Mouse (Mus musculus) kidney, adult 2 months (tissue): ENCODE measurements around the gene Ypel2. TPM values are rescaled to one million over a fixed set of nuclear protein-coding genes. Genes with fewer than 3 reads are reported as not detected.

Source experiments
- DNase-seq: peaks from one replicate; pipeline ENCODE4 v3.0.0; 2021
- H3K27ac ChIP-seq: fragments of 200-500 bp; 2 replicates; pipeline ENCODE4 v1.5.1; 2012; ENCODE audit warnings: low read depth, low read length, control low read depth, inconsistent platforms; ENCODE audit not compliant: insufficient read depth
- H3K27me3 ChIP-seq: fragments of 200-500 bp; replicated peaks from 2 replicates; pipeline ENCODE4 v1.6.1; 2012; ENCODE audit warnings: mild to moderate bottlenecking, moderate library complexity, low read length, inconsistent platforms; ENCODE audit not compliant: control insufficient read depth, insufficient read depth
- H3K36me3 ChIP-seq: fragments of 200-500 bp; 2 replicates; pipeline ENCODE4 v1.6.1; 2012; ENCODE audit warnings: mild to moderate bottlenecking, moderate library complexity, low read length, inconsistent platforms; ENCODE audit not compliant: control insufficient read depth, insufficient read depth
- H3K4me1 ChIP-seq: fragments of 200-500 bp; 2 replicates; pipeline ENCODE4 v1.6.1; 2011; ENCODE audit warnings: low read length; ENCODE audit not compliant: control insufficient read depth, insufficient read depth
- H3K4me3 ChIP-seq: fragments of 200-500 bp; 2 replicates; pipeline ENCODE4 v1.5.1; 2011; ENCODE audit warnings: mild to moderate bottlenecking, low read depth, low read length, control low read depth; ENCODE audit not compliant: insufficient read depth
- CTCF ChIP-seq: fragments of 200-500 bp; conservative IDR thresholded peaks from 2 replicates; pipeline ENCODE4 v1.5.1; 2011; ENCODE audit warnings: low read depth, mild to moderate bottlenecking, control low read depth, low read length, moderate library complexity, mixed read lengths; ENCODE audit not compliant: insufficient read depth, insufficient read length
- POLR2A ChIP-seq: fragments of 200-500 bp; IDR thresholded peaks from one replicate; pipeline ENCODE4 v1.6.1; 2011; ENCODE audit warnings: low read depth, low read length, control low read depth
- WGBS: fragments of 180-500 bp; shearing (Covaris S2); methylation state at CpG from one replicate; pipeline ENCODE4 v1.1.7; 2018; 5-methylcytosine and 5-hydroxymethylcytosine counted together
- polyA plus RNA-seq: library from polyadenylated mRNA; depleted of rRNA; stranded (reverse); fragments of >200 nt; gene quantifications from 2 replicates; pipeline ENCODE4 v1.2.3, GENCODE M21; 2012

The Ypel2 gene
- polyA plus RNA-seq, 1 experiment = 4.7 TPM

DNA sequence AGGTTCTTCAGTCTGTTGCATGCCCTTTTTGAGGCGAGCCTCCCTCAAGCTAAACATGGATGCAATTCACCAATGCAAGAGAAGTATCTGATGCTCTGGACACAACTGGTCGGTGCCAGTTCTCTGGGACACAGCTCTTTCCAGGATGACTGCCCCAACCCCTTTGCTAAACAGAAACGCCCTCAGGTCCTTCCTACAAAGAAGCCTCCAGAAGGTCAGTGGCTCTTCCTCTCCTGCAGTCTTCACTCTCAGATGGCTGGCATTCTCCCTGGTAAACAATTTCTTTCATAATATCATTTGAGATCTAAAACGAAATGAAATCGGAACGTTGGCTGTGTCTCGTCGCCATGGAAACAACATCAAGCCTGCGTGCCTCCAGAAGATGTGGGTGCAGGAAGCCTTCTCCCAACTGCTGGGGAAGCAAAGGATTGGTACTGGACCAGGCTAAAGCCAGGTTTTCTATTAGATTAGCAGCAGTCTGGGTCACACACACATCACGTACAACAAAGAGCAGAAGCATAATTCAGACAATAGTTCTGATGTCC lies 62.8 kb downstream of the Ypel2 start:
- WGBS = 74% methylated on average over 10 of the region's 10 CpGs
- H3K27me3 ChIP-seq = no peaks in the 10 kb centered on the region
- no peak for TF ChIP-seq CTCF
- H3K4me3 ChIP-seq = no peak overlapping the region
- H3K4me1 ChIP-seq = peaks cover 5% of the 10 kb centered on the region; the same call in 1 of the 2 replicates
- no peak overlapping the region for H3K27ac ChIP-seq
- no peaks in the 10 kb centered on the region for H3K36me3 ChIP-seq
- DNase-seq = no peak

DNA sequence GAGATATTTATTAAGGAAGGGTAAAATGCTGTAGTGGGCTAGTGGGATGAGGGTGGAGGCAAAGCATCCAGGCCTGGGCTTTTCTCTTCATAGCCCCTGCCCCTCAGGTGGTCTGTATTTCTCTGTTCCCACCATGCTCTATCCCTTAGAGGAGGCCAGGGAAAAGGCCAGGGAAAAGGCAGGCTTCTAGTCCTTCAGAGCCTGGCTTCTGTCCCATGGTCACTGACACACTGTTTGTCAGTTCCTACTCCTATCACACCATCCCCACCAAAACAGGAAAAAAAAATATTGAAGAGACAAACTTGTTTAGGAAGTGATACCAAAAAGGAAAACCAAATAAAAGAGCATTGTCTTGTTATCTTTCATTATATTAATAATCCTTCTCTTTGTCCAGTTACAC lies 63.5 kb downstream of the Ypel2 start:
- Histone ChIP-seq H3K36me3 (no peaks in the 10 kb centered on the region), H3K4me3 (no peak overlapping the region), H3K4me1 (peaks cover 5% of the 10 kb centered on the region; the same call in 1 of the 2 replicates), H3K27ac (no peak overlapping the region), H3K27me3 (no peaks in the 10 kb centered on the region)
- TF ChIP-seq CTCF (no peak), POLR2A (no peak)
- no peak for DNase-seq

DNA sequence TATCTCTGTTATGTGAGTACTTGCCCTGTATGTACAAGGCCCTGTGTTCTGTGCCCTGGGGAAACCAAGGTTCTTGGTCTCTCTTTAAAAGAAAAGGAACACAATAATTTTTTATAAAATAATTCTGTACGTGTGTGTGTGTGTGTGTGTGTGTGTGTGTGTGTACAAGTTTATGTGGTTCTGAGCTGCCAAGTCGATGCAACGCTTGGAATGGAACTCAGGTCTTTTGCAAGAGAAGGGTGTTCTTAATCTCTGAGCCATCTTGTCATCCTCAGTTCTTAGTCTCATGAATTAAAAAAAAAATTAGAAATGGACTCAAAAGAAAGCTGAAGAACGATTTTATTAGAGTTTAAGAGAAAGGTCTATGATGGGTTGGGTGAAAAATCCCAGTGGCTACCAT lies 64.0 kb downstream of the Ypel2 start:
- 88% methylated on average over 4 of the region's 4 CpGs for WGBS
- no peak for TF ChIP-seq CTCF
- TF ChIP-seq POLR2A = no peak
- no peak overlapping the region for H3K27ac ChIP-seq

GRCm38 (mm10) chr11:86925085-86925638 lies 68.3 kb downstream of the Ypel2 start:
- 81% methylated on average over 9 of the region's 9 CpGs for WGBS
- TF ChIP-seq CTCF = no peak
- TF ChIP-seq POLR2A = no peak
- Histone ChIP-seq H3K27ac (no peak overlapping the region), H3K4me1 (peaks cover 16% of the 10 kb centered on the region), H3K36me3 (no peaks in the 10 kb centered on the region), H3K27me3 (no peaks in the 10 kb centered on the region), H3K4me3 (no peak overlapping the region)
- DNase-seq = no peak

More for the DNA sequence above, 64.0 kb downstream of the Ypel2 start:
- DNase-seq = no peak
- Histone ChIP-seq H3K27me3 (no peaks in the 10 kb centered on the region), H3K4me3 (no peak overlapping the region), H3K4me1 (peaks cover 5% of the 10 kb centered on the region; the same call in 1 of the 2 replicates), H3K36me3 (no peaks in the 10 kb centered on the region)

DNA sequence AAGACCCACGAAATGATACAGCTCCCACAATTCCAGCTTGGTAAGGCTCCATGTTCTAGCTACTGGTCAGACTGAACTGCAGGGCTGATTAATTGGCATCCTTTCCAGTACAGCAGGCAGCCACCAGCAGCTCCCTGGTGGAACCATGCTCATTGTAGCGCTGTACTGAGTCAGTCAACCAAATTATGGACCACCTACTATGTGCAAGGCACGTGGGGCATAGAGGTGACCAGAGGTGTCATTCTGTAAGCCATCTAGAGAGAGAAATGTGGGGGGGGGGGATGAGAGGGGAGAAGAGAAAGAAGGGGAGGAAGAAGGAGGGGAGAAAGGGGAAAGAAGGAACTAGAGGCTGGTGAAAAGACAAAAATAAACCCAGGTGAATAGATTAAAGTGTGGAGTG lies 68.9 kb downstream of the Ypel2 start:
- 73% methylated on average over 3 of the region's 3 CpGs for WGBS
- Histone ChIP-seq H3K27me3 (no peaks in the 10 kb centered on the region), H3K4me3 (no peak overlapping the region), H3K36me3 (no peaks in the 10 kb centered on the region), H3K4me1 (peaks cover 19% of the 10 kb centered on the region), H3K27ac (no peak overlapping the region)
- no peak for DNase-seq
- TF ChIP-seq POLR2A (no peak), CTCF (no peak)

DNA sequence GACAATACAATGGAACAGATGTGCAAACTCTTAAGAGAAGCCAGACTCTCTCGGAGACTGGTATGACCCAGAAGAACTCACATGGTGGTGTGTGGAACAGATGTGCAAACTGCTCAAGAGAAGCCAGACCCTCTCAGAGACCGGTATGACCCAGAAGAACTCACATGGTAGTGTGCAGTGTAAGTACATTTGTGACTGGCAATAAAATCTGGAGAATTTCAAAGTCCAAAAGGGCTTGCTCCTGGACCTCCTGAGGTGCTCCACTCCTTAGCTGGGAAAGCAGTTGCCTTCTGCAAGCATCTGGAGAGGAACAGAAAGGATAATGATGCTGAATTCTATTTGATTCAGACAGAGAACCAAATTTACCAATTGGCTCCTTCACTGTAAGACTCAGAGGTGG lies 69.9 kb downstream of the Ypel2 start:
- 48% methylated on average over 2 of the region's 2 CpGs for WGBS

GRCm38 (mm10) chr11:86922029-86922428 lies 71.5 kb downstream of the Ypel2 start:
- Histone ChIP-seq H3K27me3 (no peaks in the 10 kb centered on the region), H3K4me3 (no peak overlapping the region), H3K4me1 (peaks cover 19% of the 10 kb centered on the region), H3K27ac (no peak overlapping the region), H3K36me3 (no peaks in the 10 kb centered on the region)
- WGBS = 95% methylated on average over 2 of the region's 2 CpGs
- TF ChIP-seq CTCF = no peak
- TF ChIP-seq POLR2A = no peak
- no peak for DNase-seq

More for the DNA sequence above, 69.9 kb downstream of the Ypel2 start:
- Histone ChIP-seq H3K4me3 (no peak overlapping the region), H3K36me3 (no peaks in the 10 kb centered on the region), H3K27ac (no peak overlapping the region), H3K4me1 (peaks cover 19% of the 10 kb centered on the region), H3K27me3 (no peaks in the 10 kb centered on the region)
- peak; percentile 56 for DNase-seq
- TF ChIP-seq CTCF = no peak
- no peak for TF ChIP-seq POLR2A
